Mouse (Mus musculus) MEL (cell line): ENCODE measurements around the gene Snap91.

ENCODE experiments used
- CTCF ChIP-seq, 3 experiments: IDR thresholded peaks in 2 of 3; conservative IDR thresholded peaks in 1 of 3; 2 replicates each; pipeline ENCODE4 v1.5.1; 2011 to 2012; ENCODE audit warnings: low read length in 3 of 3, low read depth in 2 of 3, mild to moderate bottlenecking in 2 of 3, improper control_type of control experiment in 1 of 3, inconsistent platforms in 1 of 3, mixed read lengths in 1 of 3, moderate library complexity in 1 of 3; ENCODE audit not compliant: control insufficient read depth in 1 of 3, insufficient read depth in 1 of 3, poor library complexity in 1 of 3, severe bottlenecking in 1 of 3
- E2F4 ChIP-seq: IDR thresholded peaks from 2 replicates; pipeline ENCODE4 v1.6.1; 2011; ENCODE audit warnings: low read depth, low read length, improper control_type of control experiment, borderline replicate concordance
- GABPA ChIP-seq: IDR thresholded peaks from 2 replicates; pipeline ENCODE4 v1.6.1; 2012; ENCODE audit warnings: low read depth, mild to moderate bottlenecking, inconsistent platforms, low read length, improper control_type of control experiment, moderate library complexity
- GATA1 ChIP-seq: IDR thresholded peaks from 2 replicates; pipeline ENCODE4 v1.6.1; 2011; ENCODE audit warnings: low read depth, low read length, improper control_type of control experiment
- KAT2A ChIP-seq: conservative IDR thresholded peaks from 2 replicates; pipeline ENCODE4 v1.6.1; 2012; ENCODE audit warnings: low read depth, low read length, improper control_type of control experiment, inconsistent platforms
- MAX ChIP-seq: IDR thresholded peaks from 2 replicates; pipeline ENCODE4 v1.6.1; 2011; ENCODE audit warnings: low read length, improper control_type of control experiment
- MXI1 ChIP-seq: IDR thresholded peaks from 2 replicates; pipeline ENCODE4 v1.6.1; 2011; ENCODE audit warnings: mild to moderate bottlenecking, low read depth, low read length, improper control_type of control experiment
- POLR2A ChIP-seq, 2 experiments: IDR thresholded peaks; 2 replicates each; pipeline ENCODE4 v1.6.1; 2011 to 2012; ENCODE audit warnings: low read length in 2 of 2, mild to moderate bottlenecking in 2 of 2, control low read depth in 1 of 2, improper control_type of control experiment in 1 of 2, low read depth in 1 of 2, moderate library complexity in 1 of 2; ENCODE audit not compliant: control insufficient read depth in 1 of 2, insufficient read depth in 1 of 2, poor library complexity in 1 of 2
- USF1 ChIP-seq: IDR thresholded peaks from 2 replicates; pipeline ENCODE4 v1.6.1; 2014; ENCODE audit warnings: low read depth, mild to moderate bottlenecking, inconsistent platforms, low read length, improper control_type of control experiment, moderate library complexity
- ZNF384 ChIP-seq: IDR thresholded peaks from 2 replicates; pipeline ENCODE4 v1.6.1; 2012; ENCODE audit warnings: low read depth, mild to moderate bottlenecking, inconsistent platforms, low read length, improper control_type of control experiment

GRCm38 (mm10) chr9:86717119-86717518 is 163.3 kb downstream of the Snap91 start:
- TF ChIP-seq E2F4 (no peak), CTCF (IDR thresholded peaks at IDR 0.05 in 2 of 3, conservative IDR thresholded peaks at IDR 0.05 in 1 of 3; ENCODE audit: control insufficient read depth in 1 of 3, insufficient read depth in 1 of 3, low read depth in 2 of 3, low read length in 3 of 3, poor library complexity in 1 of 3, severe bottlenecking in 1 of 3) (no peak), POLR2A (IDR thresholded peaks at IDR 0.05; ENCODE audit: control insufficient read depth in 1 of 2, insufficient read depth in 1 of 2, low read depth in 1 of 2, low read length in 2 of 2, poor library complexity in 1 of 2) (no peak), USF1 (no peak), GATA1 (no peak), GABPA (no peak), KAT2A (no peak), ZNF384 (no peak), MAX (no peak), MXI1 (no peak)
